Mouse (Mus musculus) layer of hippocampus, postnatal 36 days (tissue): Measurements from ENCODE around the gene Cxcl3. TPM values are rescaled to one million over a fixed set of nuclear protein-coding genes. Genes with fewer than 3 reads are reported as not detected.
"Not testable (repeated sequence)": the region's sequence is repeated elsewhere in the genome, so short reads cannot be mapped to it uniquely, and the experiment has no call there.

Experiments
- DNase-seq, 2 experiments: peaks; one replicate each; pipeline ENCODE4 v3.0.0; 2022
- microRNA-seq, 2 experiments: library from miRNA; unstranded; fragments of <30 nt; microRNA quantifications; one replicate each; pipeline ENCODE4 v1.2.0; 2021
- total RNA-seq, 2 experiments: library from RNA; stranded (reverse); gene quantifications; 2 replicates each; pipeline ENCODE4 v1.2.3; 2021

Gene Cxcl3
- total RNA-seq, 2 experiments from 2014 or later, result not detected

GRCm38 (mm10) chr5:90790074-90790502, 4.2 kb downstream of the Cxcl3 start:
- DNase-seq, result no peak

GRCm38 (mm10) chr5:90794195-90794625, 8.3 kb downstream of the Cxcl3 start, which contains the start of gene Cxcl15:
Gene Cxcl15, plus strand, starts transcription at chr5:90794534.
- no peak for DNase-seq

DNA sequence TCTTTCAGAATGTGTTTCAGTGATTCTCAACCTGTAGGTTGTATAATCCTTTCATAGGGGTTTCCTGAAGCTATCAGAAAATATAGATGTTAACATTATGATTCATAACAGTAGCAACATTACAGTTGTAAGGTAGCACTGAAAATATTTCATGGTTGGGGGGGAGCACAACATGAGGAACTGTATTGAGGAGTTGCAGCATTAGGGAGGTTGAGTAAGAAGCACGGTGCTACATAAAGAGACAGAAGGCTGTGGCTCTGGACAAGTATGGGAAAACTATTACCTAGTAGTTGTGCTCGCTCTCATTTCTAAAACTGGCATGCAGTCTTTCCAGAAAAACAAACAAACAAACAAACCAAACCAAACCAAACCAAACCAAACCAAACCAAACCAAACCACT, 9.5 kb downstream of the Cxcl3 start:
- not testable (repeated sequence) for DNase-seq

DNA sequence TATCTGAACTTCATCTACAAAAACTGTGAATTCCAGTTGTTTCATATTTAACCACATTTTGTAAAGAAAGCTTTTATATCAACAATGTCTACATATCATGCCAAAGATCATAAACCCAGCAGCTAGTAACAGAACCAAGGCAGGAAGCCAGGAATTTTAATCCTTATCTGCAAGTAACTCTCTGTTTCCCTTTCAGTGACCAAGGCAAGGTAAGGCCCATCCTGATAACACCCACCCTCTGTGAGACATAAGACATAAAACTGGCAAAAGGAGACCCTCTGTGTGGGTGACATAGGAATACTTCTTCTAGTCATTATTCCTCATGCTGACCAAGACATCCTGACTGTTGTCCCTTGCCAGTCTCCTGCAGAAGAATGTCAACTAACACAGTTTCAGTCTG, 18.7 kb downstream of the Cxcl3 start:
- no peak for DNase-seq

GRCm38 (mm10) chr5:90806050-90806449, 20.1 kb downstream of the Cxcl3 start:
- DNase-seq, result no peak

DNA sequence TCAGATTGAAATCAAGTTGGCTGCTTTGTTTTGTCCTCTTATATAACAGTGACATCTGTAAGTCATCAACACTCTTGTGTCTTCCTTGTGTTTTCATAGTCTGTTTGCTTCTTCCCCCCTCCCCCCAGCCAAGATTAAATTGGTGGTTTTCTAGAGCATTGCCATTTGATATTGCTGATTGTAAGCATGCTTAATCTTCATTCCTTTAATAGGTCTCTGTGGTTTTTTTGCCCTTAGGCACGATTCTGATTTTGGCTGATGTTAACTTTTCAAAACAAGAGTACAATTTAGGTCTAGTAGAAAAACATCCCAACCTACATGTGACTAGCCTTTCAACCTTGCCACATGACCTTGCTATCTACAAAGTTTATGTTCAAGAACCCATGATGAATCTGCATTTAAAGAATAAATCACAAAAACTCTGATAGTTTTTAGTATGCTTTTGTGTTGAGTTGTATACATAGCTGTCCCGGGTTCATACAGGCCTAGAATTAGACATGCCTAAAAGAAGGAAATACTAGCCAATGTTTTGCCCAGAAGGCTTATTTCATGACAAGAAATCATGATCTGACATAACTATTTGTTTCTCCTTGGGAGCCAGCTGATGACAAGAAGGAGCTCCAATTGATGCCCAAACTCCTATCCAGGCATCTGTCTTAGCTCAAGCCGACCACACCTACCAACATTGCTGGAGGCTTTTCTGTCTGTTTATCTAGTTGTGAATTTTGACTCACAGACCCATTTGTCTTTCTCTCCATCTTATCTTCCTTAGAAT, 21.5 kb downstream of the Cxcl3 start:
- no peak for DNase-seq

DNA sequence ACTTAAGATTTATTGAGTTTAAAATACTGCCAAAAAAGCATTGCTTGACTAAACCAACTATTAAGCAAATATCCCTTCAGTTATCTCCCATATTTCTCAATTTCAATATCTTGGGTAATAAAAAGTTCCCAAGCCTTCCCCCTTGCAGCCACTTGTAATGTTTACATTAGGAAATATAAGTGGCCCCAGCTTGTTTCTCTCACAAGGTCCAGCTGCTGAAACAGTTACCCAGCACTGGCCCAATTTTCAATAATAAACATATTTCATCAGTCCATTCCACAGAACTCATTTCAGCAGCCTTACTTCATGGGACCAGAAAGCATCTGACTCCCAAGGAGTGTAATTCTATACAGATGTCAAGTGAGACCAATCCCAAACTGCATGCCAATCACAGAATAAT, 33.9 kb downstream of the Cxcl3 start:
- DNase-seq, result no peak

DNA sequence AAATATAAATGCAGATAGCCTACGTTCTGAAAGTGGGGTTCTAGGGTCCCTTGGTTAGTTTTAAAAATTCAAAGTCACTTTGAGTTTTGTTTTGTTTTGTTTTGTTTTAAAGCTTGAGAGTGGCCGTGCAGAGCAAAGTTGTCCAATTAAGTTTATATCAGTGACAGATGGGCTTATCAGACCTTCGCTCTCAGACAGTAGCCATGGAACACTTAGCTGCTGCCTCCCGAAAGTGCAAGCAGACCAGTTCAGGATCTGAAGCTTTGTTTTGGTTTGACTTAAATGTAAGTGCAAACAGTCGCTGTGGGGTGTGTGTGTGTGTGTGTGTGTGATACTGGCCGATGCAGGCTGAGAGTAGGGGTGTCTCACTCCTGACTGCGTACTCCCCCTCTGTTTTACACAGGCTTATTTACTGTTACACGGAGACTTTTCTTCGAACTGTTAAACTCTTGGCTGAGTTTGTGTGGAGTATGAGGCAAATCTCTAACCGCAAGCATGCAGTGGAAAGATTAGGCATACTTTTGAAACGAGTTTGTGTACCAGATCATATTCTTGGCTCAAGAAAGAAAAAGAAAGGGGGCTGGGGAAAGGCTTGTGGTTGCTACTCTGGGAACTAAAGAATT, 46.4 kb downstream of the Cxcl3 start:
- no peak for DNase-seq

DNA sequence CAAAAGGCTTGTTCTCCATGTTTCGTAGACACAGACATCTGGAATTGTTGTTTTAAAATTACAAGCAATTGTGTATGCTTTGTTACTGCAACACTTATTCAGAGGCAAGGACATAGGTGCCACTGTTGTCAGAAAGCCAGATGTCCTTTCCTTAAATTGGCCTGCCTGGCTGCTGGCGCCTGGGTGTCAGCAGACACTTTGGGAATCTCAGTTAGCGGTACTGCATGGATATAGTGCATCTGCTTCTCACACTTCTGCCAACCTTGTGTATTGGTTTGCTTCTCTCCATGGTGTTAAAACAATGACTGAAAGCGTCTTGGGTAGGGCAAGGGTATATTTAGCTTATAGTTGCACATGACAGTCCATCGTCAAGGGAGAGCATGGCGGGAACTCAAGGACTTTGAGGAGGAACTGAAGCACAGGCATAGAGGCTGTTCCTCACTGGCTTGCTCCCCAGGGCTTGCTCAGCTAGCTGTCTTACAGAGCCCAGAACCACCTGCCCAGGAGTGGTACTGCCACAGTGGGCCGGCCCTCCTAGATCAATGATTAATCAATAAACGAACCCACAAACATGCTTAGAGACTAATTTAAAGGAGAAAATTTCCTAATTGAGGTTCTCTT, 47.0 kb downstream of the Cxcl3 start:
- no peak for DNase-seq

DNA sequence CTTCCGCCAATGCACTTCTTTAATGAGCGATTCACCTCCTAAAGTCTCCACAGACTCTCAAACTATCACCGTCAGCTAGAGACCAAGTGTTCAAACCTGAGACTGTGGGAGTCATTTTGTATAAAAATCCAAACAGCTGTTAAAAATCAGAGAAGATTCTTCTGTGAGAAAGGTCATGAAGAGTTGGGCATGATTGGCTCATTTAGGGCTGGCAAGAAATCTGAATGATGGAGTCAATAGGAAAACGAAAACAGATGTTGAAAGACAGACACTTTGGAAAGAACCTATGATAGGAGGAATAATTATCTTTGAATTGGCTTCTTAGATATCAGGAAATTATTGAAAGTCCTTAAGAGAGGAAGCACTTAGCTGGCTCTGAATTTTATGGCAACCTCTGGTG, 48.5 kb downstream of the Cxcl3 start:
- no peak for DNase-seq

DNA sequence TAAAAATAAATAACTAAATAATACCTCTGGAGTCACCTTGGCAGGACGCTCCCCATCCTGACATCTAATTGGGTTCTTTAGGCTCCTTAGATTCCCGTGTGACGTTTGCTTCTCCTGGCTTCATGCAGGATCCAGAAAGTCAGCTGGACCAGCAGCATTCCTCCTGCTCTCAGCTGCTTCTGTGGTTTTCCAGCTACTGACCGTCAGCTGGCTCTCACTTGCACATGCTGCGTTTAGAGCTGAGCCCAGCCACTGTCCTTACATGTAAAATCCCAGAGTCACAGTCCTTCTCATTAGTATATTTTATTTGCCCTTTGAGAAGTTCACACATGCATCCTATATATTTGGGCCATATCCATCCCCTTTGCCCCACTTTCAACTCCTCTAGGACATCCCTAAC, 52.7 kb downstream of the Cxcl3 start:
- DNase-seq, result no peak

Small RNA genes within 50 kb of the gene (microRNA-seq; reads per million reads assigned to microRNA genes)
- 0 reads per million in 2 experiments for gene Gm24322

Other genes starting within 250 kb of the Cxcl3 start
- not detected for gene 5830473C10Rik, start 225.0 kb upstream of the Cxcl3 start, total RNA-seq
- gene Rassf6, start 145.4 kb upstream of the Cxcl3 start, total RNA-seq, result under 1 TPM; 0.45 to 0.48 TPM
- not detected for gene Cxcl5, start 26.7 kb upstream of the Cxcl3 start, total RNA-seq
- not detected for gene Ppbp, start 17.6 kb upstream of the Cxcl3 start, total RNA-seq
- gene Pf4, start 13.7 kb upstream of the Cxcl3 start, total RNA-seq, result 1 to 10 TPM; 1.7 to 4.1 TPM
- gene Cxcl15, start 8.4 kb downstream of the Cxcl3 start, total RNA-seq, result not detected
- gene Cxcl1, start 105.1 kb downstream of the Cxcl3 start, total RNA-seq, result under 1 TPM; 0.37 to 0.68 TPM
- gene Cxcl2, start 117.8 kb downstream of the Cxcl3 start, total RNA-seq, result not detected
- 10 to 100 TPM; 18.8 to 21.8 TPM for gene Mthfd2l, start 145.0 kb downstream of the Cxcl3 start, total RNA-seq
- under 1 TPM; 0.35 to 0.45 TPM for gene Epgn, start 241.4 kb downstream of the Cxcl3 start, total RNA-seq